Mouse (Mus musculus): ENCODE results near the gene Pabpn1l. TPM values are rescaled to one million over a fixed set of nuclear protein-coding genes. Genes with fewer than 3 reads are reported as not detected.
"Not testable (repeated sequence)": the region's sequence is repeated elsewhere in the genome, so short reads cannot be mapped to it uniquely, and the experiment has no call there.

Pabpn1l gene
- total RNA-seq, 2 experiments from 2014 or later: 0.20 TPM; not detected in 1

- intact Hi-C loops (cut with DNase I): no loop called here
- DNase-seq: peak; percentile 47 to 56
Measured at GRCm38 (mm10) chr8:122651326-122651921, 28.9 kb upstream of the Pabpn1l start.

DNA sequence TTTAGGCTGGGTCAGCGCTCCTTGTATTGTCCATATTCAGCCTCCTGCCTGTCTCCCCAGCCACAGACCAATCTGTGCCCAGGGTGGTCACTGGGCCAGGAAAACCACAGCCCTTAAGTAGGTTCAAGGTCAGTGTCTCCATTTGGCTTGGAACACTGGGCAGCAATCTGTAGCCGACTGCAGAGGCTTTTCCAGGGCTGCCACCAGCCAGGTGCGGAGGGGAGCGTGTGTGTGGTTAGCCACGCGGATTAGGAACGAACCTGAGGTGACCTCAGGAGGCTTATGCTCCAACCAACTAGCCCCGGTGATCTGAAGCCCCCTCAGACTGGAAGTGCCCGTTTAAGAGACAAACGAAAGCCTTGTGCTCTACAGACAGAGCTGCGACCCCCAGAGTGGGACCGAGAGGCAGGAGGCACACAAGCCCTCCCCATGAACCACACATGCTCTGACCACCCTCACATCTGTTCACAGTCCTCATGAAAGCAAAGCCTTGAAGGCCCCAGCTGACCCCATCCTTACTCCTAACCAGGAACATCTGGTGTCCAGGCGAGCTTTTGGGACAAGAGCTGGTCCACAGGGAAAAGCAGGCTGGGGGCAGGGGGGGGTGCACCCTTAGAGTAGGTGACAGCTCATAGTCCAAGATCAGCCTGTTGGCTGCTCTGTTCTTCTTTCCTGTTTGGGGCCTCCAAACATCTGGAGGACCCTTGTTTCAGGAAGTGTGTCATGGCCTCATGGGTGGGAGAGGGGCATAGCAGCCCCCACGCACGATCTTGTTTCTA lies 25.8 kb upstream of the Pabpn1l start:
- intact Hi-C loops (cut with DNase I): no loop called here

GRCm38 (mm10) chr8:122646337-122646736 lies 23.8 kb upstream of the Pabpn1l start:
- no peak for DNase-seq

More for the DNA sequence above, 25.8 kb upstream of the Pabpn1l start:
- DNase-seq: no peak

GRCm38 (mm10) chr8:122644175-122644954 lies 21.8 kb upstream of the Pabpn1l start:
- intact Hi-C loops (cut with DNase I): no loop called here
- DNase-seq: no peak

More at GRCm38 (mm10) chr8:122646337-122646736, 23.8 kb upstream of the Pabpn1l start:
- intact Hi-C loops (cut with DNase I): no loop called here

- intact Hi-C loops (cut with DNase I): no loop called here
- DNase-seq: peak; percentile 51 to 67
Measured at GRCm38 (mm10) chr8:122642071-122642470, 19.5 kb upstream of the Pabpn1l start.

DNA sequence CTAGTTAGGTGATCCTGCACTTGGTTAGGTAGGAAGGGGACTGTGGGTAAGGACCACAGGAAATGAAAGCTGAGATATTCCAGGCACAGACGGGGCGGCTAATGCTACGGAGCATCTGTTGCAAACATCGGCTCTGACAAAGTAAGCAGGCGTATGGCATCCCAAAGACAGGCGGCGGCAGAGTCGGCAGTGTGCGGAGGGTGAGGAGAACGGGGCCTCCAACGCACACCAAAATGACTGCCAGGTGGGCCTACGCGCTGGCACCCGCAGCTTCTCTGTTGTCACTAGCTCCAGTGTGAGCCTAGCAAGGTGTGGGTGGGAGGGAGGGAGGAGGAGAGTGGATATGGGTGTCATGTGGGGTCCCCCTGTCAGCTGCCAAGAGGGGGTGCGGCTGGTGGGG lies 18.9 kb upstream of the Pabpn1l start:
- DNase-seq: no peak
- intact Hi-C loops (cut with DNase I): no loop called here

DNA sequence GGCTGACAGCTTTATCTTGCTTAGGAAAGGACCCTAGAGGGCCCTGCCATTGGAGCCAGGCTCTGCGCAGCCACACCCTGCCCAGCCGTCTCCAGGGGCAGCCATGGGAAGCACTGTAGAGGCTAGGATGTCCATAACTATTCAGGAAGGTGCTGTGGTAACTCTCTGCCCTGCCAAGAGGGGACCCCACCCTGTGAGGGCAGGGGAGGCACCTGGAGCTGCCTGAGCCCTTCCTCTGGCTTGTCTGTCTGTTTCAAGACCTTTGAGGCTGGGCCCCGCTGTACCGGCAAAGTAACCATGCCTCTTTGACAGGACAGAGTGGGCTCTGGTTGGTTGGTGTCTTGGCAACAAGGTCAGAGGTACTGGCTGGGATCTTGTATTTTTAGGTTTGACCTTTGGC lies 18.3 kb upstream of the Pabpn1l start:
- intact Hi-C loops (cut with DNase I): no loop called here
- DNase-seq: no peak

DNA sequence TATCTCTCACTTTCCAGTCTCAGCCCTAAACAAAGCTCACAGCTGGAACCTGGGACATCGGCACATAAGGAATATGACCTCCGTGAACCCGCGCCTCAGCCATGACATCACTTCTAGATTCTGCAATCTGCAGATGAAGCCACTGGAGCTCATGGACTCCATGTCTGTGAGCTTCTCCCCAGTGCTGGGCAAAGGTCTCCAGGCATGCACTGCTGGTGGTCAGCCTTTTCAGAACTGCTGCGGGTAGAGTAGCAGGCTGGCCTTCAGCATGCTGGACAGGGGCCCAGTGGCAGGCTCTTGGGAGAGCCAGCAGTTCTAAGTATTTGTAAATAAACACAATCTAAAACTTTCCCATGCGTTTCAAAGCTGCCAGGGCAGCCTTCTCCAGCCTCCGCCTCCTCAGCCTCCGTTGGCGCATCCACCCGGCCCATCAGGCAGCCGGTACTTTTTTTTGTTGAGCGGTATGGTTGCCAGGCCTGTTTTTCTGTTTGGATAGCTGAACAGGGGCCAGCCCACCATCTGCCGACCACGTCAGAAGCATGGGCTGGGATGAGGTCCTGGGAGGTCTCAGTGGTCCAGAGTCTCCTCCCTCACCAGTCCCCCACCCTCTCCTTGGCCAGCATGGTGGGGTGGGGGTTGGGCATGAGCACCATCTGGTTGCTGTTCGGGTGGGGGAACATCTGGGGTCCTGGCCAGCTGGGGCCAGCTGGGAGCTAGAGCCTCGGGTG lies 17.1 kb upstream of the Pabpn1l start:
- intact Hi-C loops (cut with DNase I): no loop called here
- DNase-seq: peak; percentile 83 to 84

- DNase-seq: no peak
- intact Hi-C loops (cut with DNase I): no loop called here
Measured at GRCm38 (mm10) chr8:122638601-122639000, 16.1 kb upstream of the Pabpn1l start.

- intact Hi-C loops (cut with DNase I): no loop called here
Measured at GRCm38 (mm10) chr8:122637230-122637629, 14.7 kb upstream of the Pabpn1l start.

GRCm38 (mm10) chr8:122636803-122637175 lies 14.2 kb upstream of the Pabpn1l start:
- DNase-seq: peak; percentile 53 to 60
- intact Hi-C loops (cut with DNase I): no loop called here

More at GRCm38 (mm10) chr8:122637230-122637629, 14.7 kb upstream of the Pabpn1l start:
- DNase-seq: no peak

DNA sequence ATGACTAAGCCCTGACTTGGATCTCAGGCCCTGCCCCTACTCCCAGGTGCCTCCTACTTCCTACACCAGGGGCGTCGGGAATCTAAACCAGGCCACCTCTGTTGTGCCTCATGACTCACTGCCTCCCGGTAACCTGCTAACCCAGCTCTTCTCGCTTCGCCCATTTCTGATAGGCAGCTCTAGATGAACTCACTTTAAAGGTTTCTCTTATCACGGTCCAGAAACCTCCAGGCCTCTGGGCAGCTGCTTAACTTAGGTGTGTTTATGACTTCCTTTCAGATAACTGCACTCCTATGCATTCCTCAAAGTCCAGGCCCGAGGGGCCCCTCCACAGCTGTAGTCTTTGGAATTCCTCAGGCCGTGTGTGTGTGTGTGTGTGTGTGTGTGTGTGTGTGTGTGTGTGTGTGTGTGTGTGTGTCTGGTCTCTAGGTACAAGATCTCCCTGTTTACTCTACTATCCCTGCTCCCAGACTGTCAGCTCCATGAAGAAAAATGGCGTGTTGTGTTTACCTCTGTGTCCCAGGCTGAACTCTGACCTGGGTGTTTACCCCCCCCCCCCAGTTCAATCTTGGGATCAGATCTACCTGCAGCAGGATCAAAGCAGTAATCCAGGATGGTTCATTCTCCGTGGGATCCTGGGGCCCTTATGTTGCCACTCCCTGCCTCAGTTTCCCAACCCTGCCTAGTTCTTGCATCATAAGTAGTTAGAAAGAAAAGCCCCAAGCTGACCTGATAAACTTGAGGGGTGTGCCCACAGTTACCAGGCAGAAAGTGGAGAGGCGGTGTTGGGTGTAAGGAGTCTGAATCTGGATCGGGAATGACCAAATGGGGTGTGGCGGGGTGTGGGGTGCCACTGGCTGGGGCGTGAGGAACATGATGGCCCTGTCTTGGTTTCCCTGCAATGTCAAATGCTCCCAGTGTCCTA lies 13.6 kb upstream of the Pabpn1l start:
- intact Hi-C loops (cut with DNase I): no loop called here
- no peak for DNase-seq

- intact Hi-C loops (cut with DNase I): no loop called here
- no peak for DNase-seq
Measured at GRCm38 (mm10) chr8:122633205-122633604, 10.7 kb upstream of the Pabpn1l start.

DNA sequence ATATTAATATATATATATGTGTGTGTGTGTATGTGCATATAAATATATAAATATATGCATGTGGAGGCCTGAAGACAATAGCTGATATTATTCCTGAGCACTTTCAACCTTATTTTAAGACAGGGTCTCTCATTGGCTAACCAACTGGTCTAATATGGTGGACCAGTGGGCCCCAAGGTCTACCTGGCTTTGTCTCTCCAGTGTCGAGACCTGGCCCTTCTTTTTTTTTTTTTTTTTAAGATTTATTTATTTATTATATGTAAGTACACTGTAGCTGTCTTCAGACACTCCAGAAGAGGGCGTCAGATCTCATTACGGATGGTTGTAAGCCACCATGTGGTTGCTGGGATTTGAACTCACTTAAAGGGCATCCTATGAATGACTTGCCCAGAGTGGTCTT lies 9.6 kb upstream of the Pabpn1l start:
- DNase-seq; intact Hi-C loops (cut with DNase I): not testable (repeated sequence)

DNA sequence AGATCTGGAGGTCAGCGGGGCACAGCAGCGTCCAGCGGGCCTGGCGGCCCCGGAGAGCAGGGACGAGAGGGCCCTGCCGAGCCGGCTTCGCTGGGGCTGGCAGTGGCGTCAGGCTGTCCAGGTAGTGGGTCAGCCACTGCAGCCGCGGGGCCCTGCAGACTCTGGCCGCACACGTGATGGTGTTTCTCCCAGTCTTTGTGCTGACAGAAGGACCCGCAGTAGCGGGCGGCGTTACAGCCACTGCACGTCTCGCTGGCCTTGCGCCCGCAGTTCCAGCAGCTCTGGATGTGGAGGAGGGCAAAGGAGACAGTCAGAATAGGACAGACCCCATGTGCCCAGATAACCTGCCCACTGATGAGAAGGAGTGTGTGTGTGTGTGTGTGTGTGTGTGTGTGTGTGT lies 8.2 kb upstream of the Pabpn1l start:
- DNase-seq: no peak
- intact Hi-C loops (cut with DNase I): no loop called here

- DNase-seq: no peak
- intact Hi-C loops (cut with DNase I): no loop called here
Measured at GRCm38 (mm10) chr8:122629388-122629787, 6.8 kb upstream of the Pabpn1l start.

DNA sequence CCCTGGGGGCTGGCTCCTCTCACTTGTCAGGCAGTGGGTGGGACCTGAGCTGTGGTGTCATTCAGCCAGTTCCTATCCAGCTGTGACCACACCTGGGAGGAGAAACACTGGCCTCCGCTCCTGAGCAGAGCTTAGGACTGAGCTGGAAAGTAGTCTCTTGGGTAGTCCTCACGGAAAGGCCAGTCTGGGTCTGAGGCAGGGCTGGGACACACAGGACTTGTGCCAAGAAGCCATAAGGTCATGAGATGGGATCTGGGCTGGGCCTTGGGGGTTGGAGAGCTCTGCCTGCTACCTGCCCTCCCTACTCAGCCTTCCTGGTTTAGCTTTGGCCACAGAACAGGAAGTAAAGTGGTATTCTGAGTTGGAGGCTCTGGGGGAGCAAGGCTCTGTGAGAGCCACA lies 4.4 kb upstream of the Pabpn1l start:
- intact Hi-C loops (cut with DNase I): no loop called here
- DNase-seq: no peak

DNA sequence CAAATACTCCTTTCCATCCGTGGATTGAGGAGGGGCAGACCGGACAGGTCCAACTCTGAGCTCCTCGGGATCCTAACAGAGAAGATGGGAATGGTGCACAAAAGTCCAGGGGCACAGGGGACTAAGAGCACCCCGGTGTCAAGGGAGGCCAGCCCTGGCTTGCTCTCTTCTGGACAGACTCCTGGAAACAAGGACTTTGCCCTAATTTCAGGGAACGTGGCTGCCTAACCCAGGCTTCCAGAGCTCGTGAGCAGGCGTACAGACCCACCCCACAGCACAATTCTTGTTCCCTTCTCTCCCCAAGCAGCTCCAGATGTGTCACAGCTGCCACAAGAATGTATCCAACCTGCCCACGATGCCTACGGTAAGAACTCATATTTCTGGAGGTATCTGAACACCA lies 3.3 kb upstream of the Pabpn1l start:
- intact Hi-C loops (cut with DNase I): no loop called here
- DNase-seq: no peak

DNA sequence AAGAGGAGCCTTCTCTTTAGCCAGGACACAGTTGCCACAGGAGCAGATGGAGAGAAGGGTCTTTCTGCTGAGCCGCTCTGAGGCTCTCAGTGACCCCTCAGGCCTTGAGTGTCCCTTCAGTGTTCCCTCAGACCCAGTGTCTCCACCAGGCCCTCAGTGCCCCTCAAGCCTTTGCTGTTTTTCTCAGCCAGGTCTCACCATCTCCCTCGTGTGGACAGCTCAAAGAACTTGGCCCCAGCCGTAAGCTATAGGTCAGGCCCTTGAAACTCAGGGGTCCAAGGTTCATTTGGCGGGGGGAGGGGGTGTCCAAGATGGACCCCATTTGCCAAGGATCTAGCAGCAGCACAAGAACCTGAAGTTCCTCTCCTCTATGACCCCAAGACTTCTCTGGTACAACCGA lies 2.1 kb upstream of the Pabpn1l start:
- intact Hi-C loops (cut with DNase I): no loop called here
- no peak for DNase-seq
